Mouse (Mus musculus): ENCODE data around the gene Ifitm7.

DNA sequence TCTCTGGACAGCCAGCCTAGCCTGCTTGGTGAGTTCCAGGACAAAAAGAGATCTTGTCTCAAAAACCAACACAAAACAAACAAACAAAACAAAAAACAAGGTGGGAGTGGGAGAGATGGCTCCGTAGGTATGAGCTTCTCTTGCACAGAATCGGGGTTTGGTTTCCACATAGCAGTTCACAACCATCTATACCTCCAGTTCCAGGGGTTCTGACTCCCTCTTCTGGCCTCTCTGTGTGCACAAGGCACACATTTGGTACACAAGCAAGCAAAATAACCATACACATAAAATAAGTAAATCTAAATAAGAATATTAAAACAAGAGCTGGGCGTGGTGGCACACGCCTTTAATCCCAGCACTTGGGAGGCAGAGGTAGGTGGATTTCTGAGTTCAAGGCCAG is 44.0 kb upstream of the Ifitm7 start:
- no peak for TF ChIP-seq POLR2A (IDR thresholded peaks at IDR 0.05; ENCODE audit: borderline replicate concordance, extremely low read depth, low read depth, low read length)
- TF ChIP-seq CTCF (IDR thresholded peaks at IDR 0.05; ENCODE audit: insufficient read depth, low read length): no peak

Data from lung, adult 2 months (tissue).